Mouse (Mus musculus) lung, embryonic 16.5 days (tissue): ENCODE data around the gene Tbrg4. TPM values are rescaled to one million over a fixed set of nuclear protein-coding genes. Genes with fewer than 3 reads are reported as not detected.
A peak's percentile ranks its signal among the peaks of the same experiment; 100 is the strongest.
"Not testable (repeated sequence)": the region's sequence is repeated elsewhere in the genome, so short reads cannot be mapped to it uniquely, and the experiment has no call there.

Experiments used
- ATAC-seq: fragments of 200-750 bp; cut with Nextera tagmentation; 2 replicates; pipeline ENCODE4 v1.8.0; 2017; ENCODE audit warnings: low read depth, mild to moderate bottlenecking, moderate library complexity
- H3K27ac ChIP-seq: fragments of 300-500 bp; sonication (generic); 2 replicates; pipeline ENCODE4 v1.5.1; 2014; ENCODE audit warnings: mild to moderate bottlenecking, control low read depth, low read length
- H3K27me3 ChIP-seq: fragments of 300-500 bp; sonication (generic); 2 replicates; pipeline ENCODE4 v1.6.1; 2014; ENCODE audit warnings: low read depth, low read length, mixed read lengths; ENCODE audit not compliant: control insufficient read depth, insufficient read depth
- H3K36me3 ChIP-seq: fragments of 300-500 bp; sonication (generic); 2 replicates; pipeline ENCODE4 v1.6.1; 2014; ENCODE audit warnings: low read length; ENCODE audit not compliant: control insufficient read depth, insufficient read depth
- H3K4me1 ChIP-seq: fragments of 300-500 bp; sonication (generic); replicated peaks from 2 replicates; pipeline ENCODE4 v1.6.1; 2014; ENCODE audit warnings: low read length, mixed read lengths; ENCODE audit not compliant: control insufficient read depth, insufficient read depth
- H3K4me2 ChIP-seq: fragments of 300-500 bp; sonication (generic); 2 replicates; pipeline ENCODE4 v1.6.1; 2014; ENCODE audit warnings: low read depth, low read length, control low read depth
- H3K4me3 ChIP-seq: fragments of 300-500 bp; sonication (generic); 2 replicates; pipeline ENCODE4 v1.5.1; 2014; ENCODE audit warnings: mild to moderate bottlenecking, low read length, control low read depth
- H3K9ac ChIP-seq: fragments of 300-500 bp; sonication (generic); 2 replicates; pipeline ENCODE4 v1.6.1; 2014; ENCODE audit warnings: low read length, control low read depth
- H3K9me3 ChIP-seq: fragments of 300-500 bp; sonication (generic); 2 replicates; pipeline ENCODE4 v1.6.1; 2016; ENCODE audit warnings: low read length; ENCODE audit not compliant: control insufficient read depth
- WGBS: fragments of 180-500 bp; shearing (Covaris S2); extraction: QIAGEN DNeasy Blood & Tissue Kit; methylation state at CpG from one replicate; pipeline ENCODE4 v1.1.7; 2014; 5-methylcytosine and 5-hydroxymethylcytosine counted together
- polyA plus RNA-seq: library from polyadenylated mRNA; unstranded; fragments of >200 nt; fragmentation: Nextera tagmentation; extraction: Ambion mirVana; gene quantifications from 2 replicates; pipeline ENCODE4 v1.2.1, GENCODE M21; 2015

Tbrg4 gene
- polyA plus RNA-seq, 1 experiment from 2014 or later, result 31.5 TPM

GRCm38 (mm10) chr11:6654903-6655302, 29.0 kb upstream of the Tbrg4 start:
- Histone ChIP-seq H3K9me3 (no peaks in the 10 kb centered on the region), H3K4me3 (no peak overlapping the region), H3K9ac (no peak overlapping the region), H3K27me3 (no peaks in the 10 kb centered on the region; the same call in 1 of the 2 replicates), H3K27ac (no peak overlapping the region), H3K36me3 (no peaks in the 10 kb centered on the region), H3K4me1 (no peaks in the 10 kb centered on the region), H3K4me2 (no peak overlapping the region)
- WGBS, result 0% methylated on average over 2 of the region's 2 CpGs
- ATAC-seq, result peak; percentile 39; the same call in 1 of the 2 replicates

- H3K9me3 ChIP-seq, H3K27ac ChIP-seq, H3K27me3 ChIP-seq, H3K36me3 ChIP-seq, ATAC-seq, H3K9ac ChIP-seq, H3K4me1 ChIP-seq, H3K4me3 ChIP-seq, H3K4me2 ChIP-seq: not testable (repeated sequence)
- WGBS, result 76% methylated on average over 3 of the region's 3 CpGs
Observed at GRCm38 (mm10) chr11:6652978-6653377, 27.1 kb upstream of the Tbrg4 start.

- Histone ChIP-seq H3K9me3 (no peaks in the 10 kb centered on the region), H3K36me3 (no peaks in the 10 kb centered on the region), H3K9ac (no peak overlapping the region), H3K27me3 (no peaks in the 10 kb centered on the region; the same call in 1 of the 2 replicates), H3K4me1 (no peaks in the 10 kb centered on the region), H3K27ac (no peak overlapping the region), H3K4me2 (no peak overlapping the region), H3K4me3 (no peak overlapping the region)
- WGBS, result 53% methylated on average over 7 of the region's 7 CpGs
- ATAC-seq, result no peak
Observed at GRCm38 (mm10) chr11:6650519-6650918, 24.7 kb upstream of the Tbrg4 start.

- no peak for ATAC-seq
Observed at GRCm38 (mm10) chr11:6647831-6648724, 22.2 kb upstream of the Tbrg4 start.

GRCm38 (mm10) chr11:6644566-6644965, 18.7 kb upstream of the Tbrg4 start:
- no peaks in the 10 kb centered on the region for H3K4me1 ChIP-seq
- H3K36me3 ChIP-seq, result no peaks in the 10 kb centered on the region
- no peak overlapping the region for H3K4me3 ChIP-seq
- no peaks in the 10 kb centered on the region for H3K27me3 ChIP-seq
- H3K9me3 ChIP-seq, result no peaks in the 10 kb centered on the region
- H3K9ac ChIP-seq, result no peak overlapping the region
- H3K27ac ChIP-seq, result no peak overlapping the region
- no peak overlapping the region for H3K4me2 ChIP-seq
- ATAC-seq, result no peak
- WGBS, result 74% methylated on average over 6 of the region's 6 CpGs

More at GRCm38 (mm10) chr11:6647831-6648724, 22.2 kb upstream of the Tbrg4 start:
- H3K9ac ChIP-seq, result no peak overlapping the region
- no peaks in the 10 kb centered on the region for H3K36me3 ChIP-seq
- no peak overlapping the region for H3K4me3 ChIP-seq
- H3K27ac ChIP-seq, result no peak overlapping the region
- H3K4me2 ChIP-seq, result no peak overlapping the region
- no peaks in the 10 kb centered on the region for H3K9me3 ChIP-seq
- 45% methylated on average over 9 of the region's 9 CpGs for WGBS
- no peaks in the 10 kb centered on the region for H3K4me1 ChIP-seq
- no peaks in the 10 kb centered on the region for H3K27me3 ChIP-seq

GRCm38 (mm10) chr11:6639072-6639471, 13.2 kb upstream of the Tbrg4 start:
- Histone ChIP-seq H3K4me2 (no peak overlapping the region), H3K4me3 (no peak overlapping the region), H3K36me3 (no peaks in the 10 kb centered on the region), H3K27me3 (no peaks in the 10 kb centered on the region), H3K9ac (no peak overlapping the region), H3K27ac (no peak overlapping the region), H3K9me3 (no peaks in the 10 kb centered on the region), H3K4me1 (no peaks in the 10 kb centered on the region)
- 67% methylated on average over 6 of the region's 6 CpGs for WGBS
- no peak for ATAC-seq

GRCm38 (mm10) chr11:6638537-6638936, 12.7 kb upstream of the Tbrg4 start, which contains the start of gene Wap:
Wap (minus strand) TSS chr11:6638637.
- Histone ChIP-seq H3K4me1 (no peaks in the 10 kb centered on the region), H3K9me3 (no peaks in the 10 kb centered on the region), H3K4me2 (no peak within 1 kb of the TSS), H3K9ac (no peak within 1 kb of the TSS), H3K4me3 (no peak within 1 kb of the TSS), H3K27ac (no peak within 1 kb of the TSS), H3K36me3 (no peaks in the 10 kb centered on the region), H3K27me3 (no peaks in the 10 kb centered on the region)
- 81% methylated on average over 4 of the region's 4 CpGs for whole genome bisulfite sequencing
- ATAC-seq, result no peak

GRCm38 (mm10) chr11:6636150-6636549, 10.3 kb upstream of the Tbrg4 start:
- Histone ChIP-seq H3K36me3 (no peaks in the 10 kb centered on the region), H3K4me1 (no peaks in the 10 kb centered on the region)
- ATAC-seq, result no peak

GRCm38 (mm10) chr11:6629655-6630054, 3.8 kb upstream of the Tbrg4 start:
- H3K4me3 ChIP-seq, result no peak overlapping the region
- H3K27ac ChIP-seq, result no peak overlapping the region
- ATAC-seq, result no peak
- no peaks in the 10 kb centered on the region for H3K27me3 ChIP-seq
- H3K36me3 ChIP-seq, result no peaks in the 10 kb centered on the region
- 0 out of 2 replicates have a peak, but pooled peaks cover 3% of the 10 kb centered on the region for H3K9me3 ChIP-seq
- peaks cover 10% of the 10 kb centered on the region for H3K4me1 ChIP-seq
- no peak overlapping the region for H3K4me2 ChIP-seq
- no peak overlapping the region for H3K9ac ChIP-seq

More at GRCm38 (mm10) chr11:6636150-6636549, 10.3 kb upstream of the Tbrg4 start:
- no peak overlapping the region for H3K27ac ChIP-seq
- H3K4me3 ChIP-seq, result no peak overlapping the region
- no peak overlapping the region for H3K4me2 ChIP-seq
- no peak overlapping the region for H3K9ac ChIP-seq
- WGBS, result 65% methylated on average over 8 of the region's 8 CpGs
- H3K9me3 ChIP-seq, result 0 out of 2 replicates have a peak, but pooled peaks cover 3% of the 10 kb centered on the region
- H3K27me3 ChIP-seq, result no peaks in the 10 kb centered on the region
